Mouse (Mus musculus): Measurements from ENCODE around the gene Txndc11. TPM values are rescaled to one million over a fixed set of nuclear protein-coding genes. Genes with fewer than 3 reads are reported as not detected.
"Not testable (repeated sequence)": the region's sequence is repeated elsewhere in the genome, so short reads cannot be mapped to it uniquely, and the experiment has no call there.

Gene Txndc11
- 10 to 100 TPM; 27.5 to 31.0 (median 29.2) TPM for total RNA-seq (2022)

GRCm38 (mm10) chr16:11134348-11135344, at the start of gene Txndc11:
Gene Txndc11, minus strand, starts transcription at chr16:11134650.
- DNase-seq (ENCODE audit: low spot score in 2 of 2), result peak; percentile 98 to 99

GRCm38 (mm10) chr16:11177404-11177803, 43.0 kb upstream of the Txndc11 start:
- DNase-seq (ENCODE audit: low spot score in 2 of 2), result no peak

DNA sequence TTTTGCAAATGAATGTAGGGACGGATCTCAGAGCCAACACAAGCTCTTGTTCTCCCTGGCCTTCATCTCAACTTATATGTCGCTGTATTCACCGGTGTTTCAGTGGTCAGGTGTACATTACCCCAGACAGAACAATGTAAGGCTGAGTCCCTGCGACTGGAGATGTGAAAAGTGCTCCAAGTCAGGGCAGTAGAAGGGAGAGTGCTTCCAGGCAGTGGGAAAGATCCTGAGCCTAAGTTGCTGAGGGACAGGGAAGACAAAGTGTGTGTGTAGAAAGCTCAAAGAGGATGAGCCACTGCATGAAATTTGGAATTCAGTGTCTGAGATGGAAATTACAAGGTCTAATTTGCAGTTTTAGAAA, 42.4 kb upstream of the Txndc11 start:
- no peak for DNase-seq (ENCODE audit: low spot score in 2 of 2)

- peak; percentile 85 to 86 for DNase-seq (ENCODE audit: low spot score in 2 of 2)
These were observed 41.9 kb upstream of the Txndc11 start, which contains the start of gene Zc3h7a for GRCm38 (mm10) chr16:11176208-11176883. Gene Zc3h7a, minus strand, starts transcription at chr16:11176393.

DNA sequence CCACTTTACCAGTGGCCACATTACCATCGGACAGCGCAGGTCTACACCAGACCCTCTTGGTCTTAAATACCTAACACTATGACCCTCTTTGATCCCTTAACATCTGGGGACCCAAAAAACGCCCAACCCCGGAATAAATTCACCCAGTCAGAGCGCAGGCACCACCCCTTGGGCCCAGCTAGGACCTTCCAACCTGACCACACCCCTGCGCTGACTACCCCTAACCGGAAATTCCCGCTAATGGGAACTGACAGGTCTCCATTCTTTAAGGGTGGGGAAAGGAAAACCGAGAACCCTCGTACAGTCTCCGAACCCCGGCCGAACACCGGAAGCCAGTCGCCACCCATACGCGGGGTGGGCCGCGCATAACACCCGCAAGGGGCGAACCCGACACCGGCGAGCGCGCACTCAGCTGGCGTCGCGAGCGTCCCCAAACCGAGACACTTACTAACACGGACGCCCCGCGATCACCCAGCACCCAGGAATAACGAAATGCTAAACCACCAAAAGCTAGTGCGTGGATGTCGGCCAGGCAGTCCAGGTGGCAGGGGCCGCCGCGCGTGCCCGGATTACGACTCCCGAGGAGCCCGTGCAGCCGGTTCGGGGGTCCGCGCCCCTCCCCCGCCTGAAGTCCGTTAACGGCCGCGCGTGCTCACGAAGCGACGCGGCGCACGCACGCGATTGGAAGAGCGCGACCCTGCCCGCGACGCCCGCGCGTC, 41.2 kb upstream of the Txndc11 start:
- peak; percentile 36 to 37 for DNase-seq (ENCODE audit: low spot score in 2 of 2)

GRCm38 (mm10) chr16:11175100-11175488, 40.6 kb upstream of the Txndc11 start:
- no peak for DNase-seq (ENCODE audit: low spot score in 2 of 2)

- peak; percentile 27 to 30 for DNase-seq (ENCODE audit: low spot score in 2 of 2)
These were observed 40.2 kb upstream of the Txndc11 start for GRCm38 (mm10) chr16:11174671-11175081.

- DNase-seq (ENCODE audit: low spot score in 2 of 2), result no peak
These were observed 37.2 kb upstream of the Txndc11 start for GRCm38 (mm10) chr16:11171679-11172078.

GRCm38 (mm10) chr16:11166431-11166830, 32.0 kb upstream of the Txndc11 start:
- peak; percentile 25 to 41 for DNase-seq (ENCODE audit: low spot score in 2 of 2)

DNA sequence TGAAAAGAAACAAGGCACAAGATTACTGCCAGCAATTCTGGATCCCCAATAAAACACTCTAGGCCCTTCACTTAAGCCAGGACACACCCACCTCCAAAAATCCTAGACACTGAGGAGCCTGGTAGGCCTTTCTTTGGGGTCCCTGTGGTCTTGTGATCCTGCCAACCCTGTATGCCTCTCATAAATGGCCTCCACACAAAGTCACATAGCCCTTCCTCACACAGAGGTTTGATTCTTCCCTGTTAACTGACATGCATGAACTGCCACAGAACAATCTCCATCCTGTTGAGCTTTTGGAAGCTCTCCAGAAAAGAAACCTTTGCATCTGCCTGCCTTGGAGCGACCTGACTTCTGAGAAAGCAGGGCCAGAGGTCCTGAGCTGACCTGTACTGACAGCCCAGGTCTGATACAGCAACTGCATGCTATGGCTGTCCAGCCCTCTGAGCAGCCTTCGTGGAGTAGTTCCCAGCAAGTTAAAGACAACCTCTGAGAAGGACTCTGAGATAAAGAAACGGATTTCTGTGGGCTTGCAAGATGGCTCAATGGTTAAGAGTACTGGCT, 30.3 kb upstream of the Txndc11 start:
- no peak for DNase-seq (ENCODE audit: low spot score in 2 of 2)

- DNase-seq (ENCODE audit: low spot score in 2 of 2), result not testable (repeated sequence)
These were observed 23.3 kb upstream of the Txndc11 start for GRCm38 (mm10) chr16:11157721-11158120.

DNA sequence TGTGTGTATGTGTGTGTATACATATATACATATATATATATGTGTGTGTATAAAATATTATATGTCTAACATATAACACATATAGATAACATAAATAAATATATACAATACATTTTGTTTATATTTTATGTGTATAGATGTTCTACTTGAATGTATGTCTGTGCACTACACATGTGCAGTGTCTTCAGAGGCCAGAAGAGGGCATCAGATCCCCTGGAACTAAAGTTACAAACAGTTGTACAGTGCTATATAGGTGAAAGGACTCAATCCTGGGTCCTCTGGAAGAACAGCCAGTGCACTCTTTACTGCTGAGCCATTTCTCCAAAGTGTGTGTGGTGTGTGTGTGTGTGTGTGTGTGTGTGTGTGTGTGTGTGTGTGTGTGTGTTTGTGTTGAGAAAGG, 20.1 kb upstream of the Txndc11 start:
- DNase-seq (ENCODE audit: low spot score in 2 of 2), result no peak

- DNase-seq (ENCODE audit: low spot score in 2 of 2), result peak; percentile 98 to 100
These were observed 9.4 kb upstream of the Txndc11 start for GRCm38 (mm10) chr16:11143706-11144483.

DNA sequence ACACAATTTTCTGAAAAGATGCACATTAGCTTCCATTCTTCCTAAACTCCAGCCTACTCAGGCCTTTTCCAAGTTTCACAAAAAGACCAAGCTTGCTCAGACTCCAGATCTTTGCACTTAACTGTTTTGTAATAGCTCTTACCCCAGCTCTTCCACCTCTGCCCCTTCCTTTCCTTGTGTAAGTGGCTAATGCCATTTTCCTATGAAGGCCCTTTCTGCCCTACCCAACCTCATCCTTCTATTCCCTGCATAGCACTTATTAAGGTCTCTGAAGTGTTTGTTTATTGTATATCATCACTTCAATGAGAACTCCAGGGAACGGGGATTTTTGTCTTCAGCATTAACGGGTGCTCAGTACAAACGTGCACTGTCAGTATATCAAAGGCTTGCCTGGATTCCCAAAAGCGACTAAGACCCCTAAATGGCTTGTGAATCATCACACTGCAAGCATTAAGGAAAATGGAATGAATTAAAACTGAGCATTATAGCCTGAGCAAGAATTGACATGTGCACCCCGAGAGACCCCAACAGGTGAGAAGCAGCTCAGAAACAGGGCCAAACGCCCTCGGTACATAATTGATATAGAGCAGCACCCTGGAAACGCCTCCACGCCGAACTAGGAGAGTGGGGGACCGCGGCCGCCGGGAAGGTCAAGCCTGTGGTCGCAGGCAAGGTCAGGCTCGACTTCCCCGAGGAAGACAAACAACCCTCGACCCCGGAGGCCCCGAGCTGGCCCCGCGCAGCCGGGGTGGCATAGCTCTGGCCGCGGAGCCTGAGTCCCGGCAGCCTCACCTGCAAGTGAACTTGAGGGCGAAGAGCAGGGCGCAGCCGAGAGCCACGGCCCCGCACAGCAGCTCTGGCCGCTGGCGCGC, 738 bp downstream of the Txndc11 start:
- peak; percentile 14 to 29 for DNase-seq (ENCODE audit: low spot score in 2 of 2)

- DNase-seq (ENCODE audit: low spot score in 2 of 2), result no peak
These were observed 1.6 kb downstream of the Txndc11 start for GRCm38 (mm10) chr16:11132839-11133238.

DNA sequence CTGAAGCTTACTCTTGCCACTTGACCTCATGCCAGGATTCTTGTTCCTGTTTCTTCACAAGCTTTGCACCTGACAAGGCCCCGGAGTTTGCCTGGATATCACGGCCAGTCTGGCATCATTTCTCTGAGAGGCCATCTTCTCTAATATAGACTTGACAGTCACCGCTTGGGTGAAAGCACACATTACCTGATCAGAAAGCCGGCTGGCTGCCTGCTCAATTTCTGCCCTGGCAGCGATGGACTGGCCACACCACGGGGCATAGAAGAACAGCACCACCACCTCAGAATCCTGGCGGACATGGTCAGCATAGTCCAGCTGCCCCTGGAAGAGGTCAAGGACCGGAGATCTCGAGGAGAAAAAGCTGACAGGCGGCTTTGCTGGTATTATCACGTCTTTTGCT, 6.1 kb downstream of the Txndc11 start:
- DNase-seq (ENCODE audit: low spot score in 2 of 2), result no peak

- no peak for DNase-seq (ENCODE audit: low spot score in 2 of 2)
These were observed 9.1 kb downstream of the Txndc11 start for GRCm38 (mm10) chr16:11125371-11125770.

- DNase-seq (ENCODE audit: low spot score in 2 of 2), result no peak
These were observed 10.3 kb downstream of the Txndc11 start for GRCm38 (mm10) chr16:11124110-11124509.

- no peak for DNase-seq (ENCODE audit: low spot score in 2 of 2)
These were observed 11.8 kb downstream of the Txndc11 start for GRCm38 (mm10) chr16:11122625-11123024.
